Mouse (Mus musculus) heart, embryonic 11.5 days (tissue): Measurements from ENCODE around the gene Cutal. TPM values are rescaled to one million over a fixed set of nuclear protein-coding genes. Genes with fewer than 3 reads are reported as not detected.

Source experiments
- ATAC-seq: fragments of 200-750 bp; cut with Nextera tagmentation; replicated peaks from 2 replicates; pipeline ENCODE4 v1.8.0; 2017; ENCODE audit warnings: moderate library complexity; ENCODE audit not compliant: insufficient number of reproducible peaks, low FRiP score, low TSS enrichment
- H3K27ac ChIP-seq: fragments of 300-500 bp; sonication (generic); 2 replicates; pipeline ENCODE4 v1.5.1; 2014; ENCODE audit warnings: mild to moderate bottlenecking, low read depth, low read length
- H3K27me3 ChIP-seq: fragments of 300-500 bp; sonication (generic); 2 replicates; pipeline ENCODE4 v1.6.1; 2014; ENCODE audit warnings: mild to moderate bottlenecking, low read length, mixed read lengths; ENCODE audit not compliant: control insufficient read depth, insufficient read depth
- H3K36me3 ChIP-seq: fragments of 300-500 bp; sonication (generic); 2 replicates; pipeline ENCODE4 v1.6.1; 2014; ENCODE audit warnings: mild to moderate bottlenecking, low read length, moderate library complexity, mixed read lengths; ENCODE audit not compliant: control insufficient read depth, insufficient read depth
- H3K4me1 ChIP-seq: fragments of 300-500 bp; sonication (generic); 2 replicates; pipeline ENCODE4 v1.6.1; 2014; ENCODE audit warnings: low read length; ENCODE audit not compliant: control insufficient read depth, insufficient read depth
- H3K4me2 ChIP-seq: fragments of 300-500 bp; sonication (generic); 2 replicates; pipeline ENCODE4 v1.6.1; 2014; ENCODE audit warnings: mild to moderate bottlenecking, moderate library complexity
- H3K4me3 ChIP-seq: fragments of 300-500 bp; sonication (generic); 2 replicates; pipeline ENCODE4 v1.5.1; 2014; ENCODE audit warnings: low read depth, low read length
- H3K9ac ChIP-seq: fragments of 300-500 bp; sonication (generic); 2 replicates; pipeline ENCODE4 v1.6.1; 2014; ENCODE audit warnings: mild to moderate bottlenecking, low read depth, low read length, moderate library complexity
- H3K9me3 ChIP-seq: fragments of 300-500 bp; sonication (generic); replicated peaks from 2 replicates; pipeline ENCODE4 v1.6.1; 2016; ENCODE audit warnings: low read length; ENCODE audit not compliant: control insufficient read depth
- WGBS: fragments of 180-500 bp; shearing (Covaris S2); extraction: QIAGEN DNeasy Blood & Tissue Kit; methylation state at CpG from one replicate; pipeline ENCODE4 v1.1.7; 2014; ENCODE audit not compliant: insufficient replicate concordance; 5-methylcytosine and 5-hydroxymethylcytosine counted together
- polyA plus RNA-seq: library from polyadenylated mRNA; unstranded; fragments of >200 nt; fragmentation: Nextera tagmentation; extraction: Ambion mirVana; gene quantifications from 2 replicates; pipeline ENCODE4 v1.2.1, GENCODE M21; 2014

Cutal gene
- polyA plus RNA-seq, 1 experiment from 2014 or later = 0.14 TPM

GRCm38 (mm10) chr2:34896821-34897460, 22.7 kb downstream of the Cutal start:
- no peak overlapping the region for H3K27ac ChIP-seq
- H3K36me3 ChIP-seq = no peaks in the 10 kb centered on the region
- WGBS = 83% methylated on average over 17 of the region's 17 CpGs
- no peaks in the 10 kb centered on the region for H3K9me3 ChIP-seq
- 0 out of 2 replicates have a peak, but pooled peaks cover 3% of the 10 kb centered on the region for H3K27me3 ChIP-seq
- no peak overlapping the region for H3K4me2 ChIP-seq
- no peaks in the 10 kb centered on the region for H3K4me1 ChIP-seq
- no peak for ATAC-seq
- H3K9ac ChIP-seq = no peak overlapping the region
- no peak overlapping the region for H3K4me3 ChIP-seq

GRCm38 (mm10) chr2:34897820-34898219, 23.6 kb downstream of the Cutal start:
- no peaks in the 10 kb centered on the region for H3K9me3 ChIP-seq
- H3K27ac ChIP-seq = no peak overlapping the region
- H3K9ac ChIP-seq = no peak overlapping the region
- H3K4me1 ChIP-seq = no peaks in the 10 kb centered on the region
- WGBS = 22% methylated on average over 10 of the region's 10 CpGs
- H3K36me3 ChIP-seq = no peaks in the 10 kb centered on the region
- no peak overlapping the region for H3K4me2 ChIP-seq
- no peak for ATAC-seq
- H3K27me3 ChIP-seq = 0 out of 2 replicates have a peak, but pooled peaks cover 3% of the 10 kb centered on the region
- no peak overlapping the region for H3K4me3 ChIP-seq

- no peak overlapping the region for H3K27ac ChIP-seq
- ATAC-seq = no peak
- WGBS = 75% methylated on average over 11 of the region's 11 CpGs
Observed at GRCm38 (mm10) chr2:34899682-34900081, 25.5 kb downstream of the Cutal start.

DNA sequence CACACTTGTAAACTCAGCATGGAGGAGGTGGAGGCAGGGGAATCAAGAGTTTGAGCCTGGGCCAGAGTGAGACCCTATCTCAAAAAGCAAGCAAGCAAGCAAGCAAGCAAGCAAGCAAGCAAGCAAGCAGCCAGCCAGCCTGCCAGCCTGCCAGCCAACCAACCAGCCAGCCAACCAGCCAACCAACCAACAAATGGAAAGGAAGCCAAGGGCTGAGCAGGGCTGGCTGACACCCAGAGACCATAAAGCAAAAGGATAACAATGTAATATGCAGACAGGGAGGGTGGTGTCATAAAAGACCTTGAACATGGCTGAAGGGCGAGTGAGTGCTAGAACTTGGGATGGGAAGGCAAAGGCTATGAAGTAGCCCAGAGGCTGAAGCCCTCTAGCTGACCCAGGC, 26.2 kb downstream of the Cutal start:
- no peak for ATAC-seq
- no peak overlapping the region for H3K4me2 ChIP-seq
- no peaks in the 10 kb centered on the region for H3K9me3 ChIP-seq
- H3K36me3 ChIP-seq = no peaks in the 10 kb centered on the region
- no peak overlapping the region for H3K27ac ChIP-seq
- no peaks in the 10 kb centered on the region for H3K27me3 ChIP-seq
- WGBS = 86% methylated on average over 1 of the region's 1 CpGs
- 0 out of 2 replicates have a peak, but pooled peaks cover 4% of the 10 kb centered on the region for H3K4me1 ChIP-seq
- H3K9ac ChIP-seq = no peak overlapping the region
- H3K4me3 ChIP-seq = no peak overlapping the region

More at GRCm38 (mm10) chr2:34899682-34900081, 25.5 kb downstream of the Cutal start:
- H3K36me3 ChIP-seq = no peaks in the 10 kb centered on the region
- H3K9ac ChIP-seq = no peak overlapping the region
- H3K4me2 ChIP-seq = no peak overlapping the region
- H3K4me1 ChIP-seq = 0 out of 2 replicates have a peak, but pooled peaks cover 4% of the 10 kb centered on the region
- H3K4me3 ChIP-seq = no peak overlapping the region
- H3K9me3 ChIP-seq = no peaks in the 10 kb centered on the region
- H3K27me3 ChIP-seq = no peaks in the 10 kb centered on the region

GRCm38 (mm10) chr2:34901726-34902125, 27.5 kb downstream of the Cutal start:
- H3K4me2 ChIP-seq = no peak overlapping the region
- ATAC-seq = no peak
- no peaks in the 10 kb centered on the region for H3K36me3 ChIP-seq
- no peaks in the 10 kb centered on the region for H3K27me3 ChIP-seq
- H3K4me1 ChIP-seq = 0 out of 2 replicates have a peak, but pooled peaks cover 4% of the 10 kb centered on the region
- no peak overlapping the region for H3K27ac ChIP-seq
- H3K4me3 ChIP-seq = no peak overlapping the region
- H3K9me3 ChIP-seq = no peaks in the 10 kb centered on the region
- 78% methylated on average over 4 of the region's 4 CpGs for WGBS
- no peak overlapping the region for H3K9ac ChIP-seq

DNA sequence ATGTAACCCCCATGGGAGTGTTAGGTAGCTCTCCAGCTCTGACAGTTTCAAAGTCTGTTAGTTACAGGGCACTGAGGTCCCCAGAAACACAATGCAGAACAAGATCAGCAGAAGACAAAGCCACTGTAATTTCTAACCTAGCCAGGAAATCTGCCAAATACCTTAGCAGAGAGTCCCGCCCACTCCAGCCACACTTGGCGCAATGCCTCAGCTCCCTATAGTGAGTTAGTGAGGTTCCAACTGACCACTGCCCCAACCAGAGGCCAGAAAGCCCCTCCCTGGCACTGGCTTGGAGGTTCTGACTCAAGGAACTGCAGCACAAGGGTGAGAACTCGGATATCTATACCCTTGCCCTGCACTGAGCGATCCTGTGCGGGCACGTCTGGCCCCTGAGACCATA, 28.5 kb downstream of the Cutal start:
- ATAC-seq = no peak
- 0 out of 2 replicates have a peak, but pooled peaks cover 4% of the 10 kb centered on the region for H3K4me1 ChIP-seq
- H3K36me3 ChIP-seq = no peaks in the 10 kb centered on the region
- H3K9me3 ChIP-seq = no peaks in the 10 kb centered on the region
- no peak overlapping the region for H3K27ac ChIP-seq
- WGBS = 82% methylated on average over 6 of the region's 6 CpGs
- no peaks in the 10 kb centered on the region for H3K27me3 ChIP-seq
- no peak overlapping the region for H3K9ac ChIP-seq
- H3K4me3 ChIP-seq = no peak overlapping the region
- H3K4me2 ChIP-seq = no peak overlapping the region

DNA sequence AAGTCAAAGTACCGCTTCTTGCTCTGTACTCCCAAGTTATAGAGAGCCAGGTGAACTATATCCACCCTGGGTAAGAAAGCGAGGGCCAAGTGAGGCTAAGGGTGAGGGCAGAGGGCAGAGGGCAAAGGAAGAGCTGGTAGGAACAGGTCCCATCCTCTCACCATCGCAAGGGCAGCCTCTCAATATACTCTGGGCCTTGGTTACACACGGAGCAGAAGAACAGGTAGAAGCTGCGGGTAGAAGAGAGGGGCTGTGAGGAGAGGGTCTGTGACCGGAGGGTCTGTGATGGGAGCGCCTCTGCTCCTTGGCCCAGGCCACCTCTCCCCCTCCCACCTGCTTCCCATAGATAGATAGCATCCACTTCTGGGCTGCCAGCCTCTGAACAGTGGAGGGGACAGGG, 29.0 kb downstream of the Cutal start:
- Histone ChIP-seq H3K9me3 (no peaks in the 10 kb centered on the region), H3K27ac (no peak overlapping the region), H3K36me3 (no peaks in the 10 kb centered on the region), H3K4me2 (no peak overlapping the region), H3K4me1 (0 out of 2 replicates have a peak, but pooled peaks cover 4% of the 10 kb centered on the region), H3K27me3 (no peaks in the 10 kb centered on the region), H3K4me3 (no peak overlapping the region), H3K9ac (no peak overlapping the region)
- WGBS = 83% methylated on average over 7 of the region's 7 CpGs
- no peak for ATAC-seq

DNA sequence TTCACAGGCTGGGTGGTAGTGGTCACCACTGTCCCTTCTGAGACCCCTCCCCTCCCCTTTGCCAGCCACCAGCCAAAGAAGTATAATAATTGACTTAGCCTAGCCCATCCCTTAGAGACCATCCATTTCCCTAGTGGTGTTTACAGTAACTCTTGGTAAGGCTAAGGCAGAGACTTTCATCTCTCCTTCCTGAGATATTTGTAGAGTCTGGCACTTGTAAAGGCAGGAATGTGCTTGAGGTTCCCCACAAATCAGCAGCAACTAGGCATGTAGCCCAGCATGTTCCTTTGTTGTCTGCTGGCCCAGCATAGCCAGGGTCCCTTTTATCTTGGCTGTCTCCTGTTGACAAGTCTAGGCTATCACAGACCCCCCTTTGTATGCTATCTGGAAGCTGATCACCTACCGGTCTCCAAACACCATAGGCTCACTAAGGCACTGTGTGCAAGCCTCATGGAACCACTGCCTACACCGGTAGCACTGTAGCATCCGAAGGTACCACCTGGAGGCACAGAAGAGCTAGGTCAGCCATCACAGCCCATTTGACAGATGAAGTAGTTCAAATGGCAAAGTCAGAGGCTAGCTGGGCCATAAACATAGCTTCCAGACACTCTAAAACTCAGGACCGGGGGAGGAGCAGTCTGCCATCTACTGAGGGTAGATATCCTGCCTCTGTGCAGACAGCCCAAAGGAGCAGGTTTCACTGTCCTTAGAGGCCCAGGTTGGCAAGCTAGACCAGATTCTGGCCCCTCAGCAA, 29.6 kb downstream of the Cutal start:
- H3K9ac ChIP-seq = no peak overlapping the region
- no peaks in the 10 kb centered on the region for H3K27me3 ChIP-seq
- 0 out of 2 replicates have a peak, but pooled peaks cover 4% of the 10 kb centered on the region for H3K4me1 ChIP-seq
- H3K9me3 ChIP-seq = no peaks in the 10 kb centered on the region
- ATAC-seq = no peak
- H3K36me3 ChIP-seq = no peaks in the 10 kb centered on the region
- no peak overlapping the region for H3K4me3 ChIP-seq
- peak overlapping the region; percentile 6; the same call in 1 of the 2 replicates for H3K4me2 ChIP-seq
- no peak overlapping the region for H3K27ac ChIP-seq
- 52% methylated on average over 4 of the region's 4 CpGs for WGBS
